Mouse (Mus musculus): ENCODE results near the gene Plcb4. TPM values are rescaled to one million over a fixed set of nuclear protein-coding genes. Genes with fewer than 3 reads are reported as not detected.

Plcb4 gene
- total RNA-seq, 1 experiment, result 24.0 TPM

DNA sequence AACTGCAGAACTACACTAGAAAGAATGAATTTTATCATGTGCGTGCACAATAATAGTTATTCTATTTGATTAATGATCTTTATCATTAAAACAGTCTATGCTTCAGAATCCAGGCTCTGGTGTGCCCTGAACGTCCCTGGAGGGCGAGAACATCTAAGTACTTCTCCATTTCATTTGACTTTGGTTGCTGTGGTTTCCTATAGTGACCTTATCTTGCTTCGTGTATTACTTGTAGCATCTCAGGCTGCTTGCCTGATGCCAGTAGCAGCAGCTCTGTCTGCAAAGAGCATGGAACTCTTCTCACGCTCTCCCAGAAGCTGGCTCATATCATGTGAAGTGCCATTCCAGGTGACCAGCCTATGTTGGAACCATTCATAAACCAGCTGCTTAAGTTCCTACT, 137.9 kb downstream of the Plcb4 start:
- in situ Hi-C loops (cut with MboI; ENCODE audit: low sequenced_read_pairs in 2 of 2, unreplicated experiment in 2 of 2), result no loop called here
- no peak for DNase-seq (ENCODE audit: low read depth, low spot score)
- no peak for TF ChIP-seq ZNF384 (IDR thresholded peaks at IDR 0.05; ENCODE audit: low read depth, low read length)
- no peak for TF ChIP-seq HCFC1 (IDR thresholded peaks at IDR 0.05; ENCODE audit: borderline replicate concordance, insufficient read depth, low read length)
- no peak for TF ChIP-seq MAFK (IDR thresholded peaks at IDR 0.05; ENCODE audit: insufficient read depth, low read depth, low read length)
- no peak for TF ChIP-seq CHD2 (IDR thresholded peaks at IDR 0.05; ENCODE audit: low read depth, low read length)
- no peak for TF ChIP-seq ZC3H11A (IDR thresholded peaks at IDR 0.05; ENCODE audit: borderline replicate concordance, low read depth, low read length)
- Histone ChIP-seq H3K9ac (ENCODE audit: insufficient read depth, low read depth, low read length, poor library complexity, severe bottlenecking) (no peak overlapping the region), H3K4me3 (ENCODE audit: insufficient read depth in 1 of 2, low read depth in 1 of 2, low read length in 2 of 2, poor library complexity in 1 of 2, severe bottlenecking in 1 of 2) (no peak overlapping the region), H3K27ac (ENCODE audit: insufficient read depth, low read depth, low read length, poor library complexity, severe bottlenecking) (no peak overlapping the region), H3K36me3 (ENCODE audit: control insufficient read depth, insufficient read depth, low read length, poor library complexity, severe bottlenecking) (no peaks in the 10 kb centered on the region), H3K4me1 (ENCODE audit: control insufficient read depth in 2 of 2, insufficient read depth in 2 of 2, low read length in 2 of 2, poor library complexity in 1 of 2) (peaks cover 0 to 2% of the 10 kb centered on the region in 2 experiments; a peak in 3 of 4 replicates), H3K9me3 (ENCODE audit: control insufficient read depth, insufficient read depth, low read depth, low read length) (no peaks in the 10 kb centered on the region)

DNA sequence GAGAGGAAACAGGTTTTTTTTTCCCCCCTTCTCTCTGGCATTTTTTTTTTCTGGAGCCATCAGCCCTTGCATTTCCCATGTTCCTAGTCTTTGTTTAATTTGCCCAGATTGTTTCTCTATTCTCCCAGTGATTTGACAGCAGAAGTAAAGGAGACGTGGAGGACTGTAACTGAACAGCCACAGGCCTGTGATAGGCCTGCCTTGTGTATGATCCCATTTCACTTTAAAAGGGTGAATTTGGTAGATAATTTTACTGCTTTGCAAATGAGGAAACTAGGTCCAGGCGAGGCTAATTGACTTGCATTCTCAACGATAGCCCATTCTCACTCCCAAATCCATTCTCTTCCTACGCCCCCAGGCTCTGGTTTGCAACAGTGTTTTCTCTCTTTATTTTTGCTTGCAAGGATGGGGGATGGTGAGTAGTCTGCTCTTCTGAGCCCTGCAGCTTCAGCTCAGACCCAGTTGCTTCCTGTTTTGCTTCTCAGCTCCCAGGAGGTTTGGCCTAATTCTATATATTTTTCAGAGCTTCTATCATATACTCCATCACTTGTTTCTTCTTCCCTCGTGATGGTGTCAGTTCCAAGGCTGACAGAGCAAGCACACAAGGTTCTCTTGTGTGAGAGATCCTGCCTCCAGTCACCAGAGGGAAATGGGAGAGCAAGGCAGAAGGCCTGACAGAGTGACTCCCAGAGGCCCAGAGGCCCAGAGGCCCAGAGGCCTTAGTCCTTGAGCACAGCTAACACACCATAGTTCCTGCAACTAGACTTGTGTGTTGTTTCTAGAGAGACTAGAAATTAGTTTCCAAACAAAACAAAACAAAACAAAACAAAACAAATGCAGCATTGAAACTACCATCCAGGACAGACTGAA, 139.1 kb downstream of the Plcb4 start:
- H3K9me3 ChIP-seq (ENCODE audit: control insufficient read depth, insufficient read depth, low read depth, low read length), result no peaks in the 10 kb centered on the region
- DNase-seq (ENCODE audit: low read depth, low spot score), result peak; percentile 31
- H3K4me3 ChIP-seq (ENCODE audit: insufficient read depth in 1 of 2, low read depth in 1 of 2, low read length in 2 of 2, poor library complexity in 1 of 2, severe bottlenecking in 1 of 2), result no peak overlapping the region
- in situ Hi-C loops (cut with MboI; ENCODE audit: low sequenced_read_pairs in 2 of 2, unreplicated experiment in 2 of 2), result no loop called here
- TF ChIP-seq CHD2 (IDR thresholded peaks at IDR 0.05; ENCODE audit: low read depth, low read length) (no peak), ZC3H11A (IDR thresholded peaks at IDR 0.05; ENCODE audit: borderline replicate concordance, low read depth, low read length) (no peak), MAFK (IDR thresholded peaks at IDR 0.05; ENCODE audit: insufficient read depth, low read depth, low read length) (no peak), ZNF384 (IDR thresholded peaks at IDR 0.05; ENCODE audit: low read depth, low read length) (no peak), HCFC1 (IDR thresholded peaks at IDR 0.05; ENCODE audit: borderline replicate concordance, insufficient read depth, low read length) (no peak)
- no peak overlapping the region; the same call in 1 of the 2 replicates for H3K27ac ChIP-seq (ENCODE audit: insufficient read depth, low read depth, low read length, poor library complexity, severe bottlenecking)
- H3K36me3 ChIP-seq (ENCODE audit: control insufficient read depth, insufficient read depth, low read length, poor library complexity, severe bottlenecking), result no peaks in the 10 kb centered on the region
- no peak overlapping the region for H3K9ac ChIP-seq (ENCODE audit: insufficient read depth, low read depth, low read length, poor library complexity, severe bottlenecking)
- peaks cover 0 to 2% of the 10 kb centered on the region in 2 experiments; a peak in 3 of 4 replicates for H3K4me1 ChIP-seq (ENCODE audit: control insufficient read depth in 2 of 2, insufficient read depth in 2 of 2, low read length in 2 of 2, poor library complexity in 1 of 2)

DNA sequence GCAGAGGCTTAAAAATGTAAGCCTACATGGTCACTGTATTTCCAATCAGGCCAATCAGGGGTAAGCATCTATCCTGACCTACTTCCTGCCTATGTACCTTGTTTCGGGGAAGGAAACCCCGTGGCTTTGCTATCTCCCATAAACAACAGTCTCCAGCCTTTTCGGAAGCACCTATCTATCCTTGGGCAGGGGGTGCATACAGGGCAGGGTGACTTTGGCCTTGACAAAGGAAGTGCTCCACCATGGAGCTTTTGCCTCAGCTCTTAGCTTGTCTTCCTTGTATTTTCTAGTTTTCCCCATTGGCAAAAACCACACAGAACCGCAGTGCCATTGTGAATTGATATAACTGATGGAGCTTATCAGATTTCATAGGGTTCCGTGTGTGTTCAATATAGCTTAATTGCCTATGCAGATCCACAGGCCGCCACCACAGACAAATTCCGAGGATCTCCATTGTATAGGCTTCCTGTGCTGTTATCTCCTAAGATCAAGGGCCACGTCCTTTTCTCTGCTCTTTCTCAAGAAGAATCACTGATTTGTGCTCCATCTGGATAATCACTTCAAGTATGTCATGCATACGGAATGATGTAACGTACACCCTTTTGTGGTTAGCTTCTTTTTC, 140.4 kb downstream of the Plcb4 start:
- in situ Hi-C loops (cut with MboI; ENCODE audit: low sequenced_read_pairs in 2 of 2, unreplicated experiment in 2 of 2), result no loop called here
- no peak for DNase-seq (ENCODE audit: low read depth, low spot score)
- no peak overlapping the region for H3K27ac ChIP-seq (ENCODE audit: insufficient read depth, low read depth, low read length, poor library complexity, severe bottlenecking)
- no peaks in the 10 kb centered on the region for H3K36me3 ChIP-seq (ENCODE audit: control insufficient read depth, insufficient read depth, low read length, poor library complexity, severe bottlenecking)
- no peaks in the 10 kb centered on the region for H3K9me3 ChIP-seq (ENCODE audit: control insufficient read depth, insufficient read depth, low read depth, low read length)
- H3K9ac ChIP-seq (ENCODE audit: insufficient read depth, low read depth, low read length, poor library complexity, severe bottlenecking), result no peak overlapping the region
- no peak overlapping the region for H3K4me3 ChIP-seq (ENCODE audit: insufficient read depth in 1 of 2, low read depth in 1 of 2, low read length in 2 of 2, poor library complexity in 1 of 2, severe bottlenecking in 1 of 2)
- TF ChIP-seq HCFC1 (IDR thresholded peaks at IDR 0.05; ENCODE audit: borderline replicate concordance, insufficient read depth, low read length) (no peak), ZNF384 (IDR thresholded peaks at IDR 0.05; ENCODE audit: low read depth, low read length) (no peak)
- peaks cover 0 to 2% of the 10 kb centered on the region in 2 experiments; a peak in 3 of 4 replicates for H3K4me1 ChIP-seq (ENCODE audit: control insufficient read depth in 2 of 2, insufficient read depth in 2 of 2, low read length in 2 of 2, poor library complexity in 1 of 2)

DNA sequence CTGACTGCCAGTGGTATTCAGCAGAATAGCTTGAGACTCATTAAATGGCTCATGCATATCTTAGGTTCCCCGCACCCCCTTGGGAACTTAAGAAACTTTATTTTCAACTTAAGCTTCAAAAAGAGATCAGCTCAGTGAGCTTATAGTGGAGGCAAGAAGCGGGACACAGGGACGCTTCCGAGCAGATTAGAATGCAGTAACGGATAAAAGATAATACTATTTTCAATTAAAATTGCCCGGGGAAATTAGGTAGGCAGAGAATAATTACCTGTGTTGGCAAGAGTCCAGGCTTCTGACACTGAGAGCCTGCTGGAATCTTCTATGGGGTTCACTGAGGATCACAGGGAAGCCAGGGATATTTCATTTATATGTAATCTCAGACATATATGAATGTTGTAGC, 141.6 kb downstream of the Plcb4 start:
- Histone ChIP-seq H3K9me3 (ENCODE audit: control insufficient read depth, insufficient read depth, low read depth, low read length) (no peaks in the 10 kb centered on the region), H3K4me3 (ENCODE audit: insufficient read depth in 1 of 2, low read depth in 1 of 2, low read length in 2 of 2, poor library complexity in 1 of 2, severe bottlenecking in 1 of 2) (no peak overlapping the region), H3K9ac (ENCODE audit: insufficient read depth, low read depth, low read length, poor library complexity, severe bottlenecking) (no peak overlapping the region), H3K27ac (ENCODE audit: insufficient read depth, low read depth, low read length, poor library complexity, severe bottlenecking) (no peak overlapping the region), H3K4me1 (ENCODE audit: control insufficient read depth in 2 of 2, insufficient read depth in 2 of 2, low read length in 2 of 2, poor library complexity in 1 of 2) (peaks cover 0 to 2% of the 10 kb centered on the region in 2 experiments; a peak in 3 of 4 replicates), H3K36me3 (ENCODE audit: control insufficient read depth, insufficient read depth, low read length, poor library complexity, severe bottlenecking) (no peaks in the 10 kb centered on the region)
- no peak for DNase-seq (ENCODE audit: low read depth, low spot score)
- in situ Hi-C loops (cut with MboI; ENCODE audit: low sequenced_read_pairs in 2 of 2, unreplicated experiment in 2 of 2), result no loop called here
- TF ChIP-seq HCFC1 (IDR thresholded peaks at IDR 0.05; ENCODE audit: borderline replicate concordance, insufficient read depth, low read length), result no peak
- no peak for TF ChIP-seq CHD2 (IDR thresholded peaks at IDR 0.05; ENCODE audit: low read depth, low read length)
- no peak for TF ChIP-seq MAFK (IDR thresholded peaks at IDR 0.05; ENCODE audit: insufficient read depth, low read depth, low read length)
- no peak for TF ChIP-seq ZNF384 (IDR thresholded peaks at IDR 0.05; ENCODE audit: low read depth, low read length)
- TF ChIP-seq ZC3H11A (IDR thresholded peaks at IDR 0.05; ENCODE audit: borderline replicate concordance, low read depth, low read length), result no peak
